ENCODE assay signal across 13 mouse cellular contexts in genomic region chr7:120960601-120961000, GRCm38 (mm10). TPM values are rescaled to one million over a fixed set of nuclear protein-coding genes. Genes with fewer than 3 reads are reported as not detected.
DNase-seq lines count a peak whose midpoint lies in the region; ATAC-seq and TF ChIP-seq lines count a peak whose summit lies in the region.
"Had no signal": no experiment of that assay in that cellular context is flagged by ENCODE, and none has a peak within 500 bp of the region (broad histone marks: within the 10 kb centered on the region; RNA-seq: fewer than 3 reads in every experiment).

No protein-coding gene starts in this region.

- no peak overlapping the region for H3K27ac ChIP-seq in kidney, adult 2 months (ENCODE audit: insufficient read depth, low read depth, low read length)
- no peak overlapping the region for H3K27ac ChIP-seq in intestine, postnatal 0 days (ENCODE audit: low read depth, low read length)
- H3K27ac ChIP-seq in forebrain, embryonic 15.5 days (replicated peaks) = no peak overlapping the region
- H3K27ac ChIP-seq: liver, embryonic 13.5 days; stomach, embryonic 15.5 days had no signal

- peaks cover 12% of the 10 kb centered on the region; the same call in 1 of the 2 replicates for H3K4me1 ChIP-seq in kidney, adult 2 months (ENCODE audit: control insufficient read depth, insufficient read depth, low read length)
- H3K4me1 ChIP-seq in intestine, postnatal 0 days (replicated peaks; ENCODE audit: control insufficient read depth, insufficient read depth, low read length) = peaks cover 4% of the 10 kb centered on the region; the same call in 1 of the 2 replicates
- H3K4me1 ChIP-seq in forebrain, embryonic 15.5 days = no peaks in the 10 kb centered on the region
- H3K4me1 ChIP-seq: stomach, embryonic 15.5 days had no signal

- no peak overlapping the region for H3K9ac ChIP-seq in intestine, postnatal 0 days (ENCODE audit: low read depth, low read length)
- no peak overlapping the region for H3K9ac ChIP-seq in forebrain, embryonic 15.5 days (replicated peaks)
- H3K9ac ChIP-seq: liver, embryonic 13.5 days; stomach, embryonic 15.5 days had no signal

- peak; percentile 30 for TF ChIP-seq CTCF in kidney, adult 2 months (conservative IDR thresholded peaks at IDR 0.05; ENCODE audit: insufficient read depth, insufficient read length, low read depth, low read length)
- peak; percentile 57 for TF ChIP-seq CTCF in intestine, postnatal 0 days (IDR thresholded peaks at IDR 0.05; ENCODE audit: low read depth)

- peaks cover 7% of the 10 kb centered on the region for H3K36me3 ChIP-seq in kidney, adult 2 months (ENCODE audit: control insufficient read depth, insufficient read depth, low read length)
- H3K36me3 ChIP-seq in intestine, postnatal 0 days (ENCODE audit: control insufficient read depth, insufficient read depth) = peaks cover 53% of the 10 kb centered on the region
- H3K36me3 ChIP-seq in forebrain, embryonic 15.5 days = peaks cover 24% of the 10 kb centered on the region

- H3K9me3 ChIP-seq in intestine, postnatal 0 days (ENCODE audit: control insufficient read depth) = no peaks in the 10 kb centered on the region
- no peaks in the 10 kb centered on the region for H3K9me3 ChIP-seq in forebrain, embryonic 15.5 days
- H3K9me3 ChIP-seq: liver, embryonic 13.5 days; megakaryocyte, embryonic 14.5 days; stomach, embryonic 15.5 days had no signal

- H3K4me2 ChIP-seq in intestine, postnatal 0 days (replicated peaks; ENCODE audit: low read depth) = no peak overlapping the region
- no peak overlapping the region for H3K4me2 ChIP-seq in forebrain, embryonic 15.5 days (replicated peaks)
- H3K4me2 ChIP-seq: liver, embryonic 13.5 days; stomach, embryonic 15.5 days had no signal

- WGBS in kidney, adult 2 months = 64% methylated on average over 6 of the region's 6 CpGs
- 57% methylated on average over 6 of the region's 6 CpGs for WGBS in intestine, postnatal 0 days
- whole genome bisulfite sequencing in forebrain, embryonic 15.5 days = 81% methylated on average over 6 of the region's 6 CpGs

- H3K4me3 ChIP-seq in kidney, adult 2 months (ENCODE audit: insufficient read depth, low read depth, low read length) = no peak overlapping the region
- no peak overlapping the region for H3K4me3 ChIP-seq in intestine, postnatal 0 days (ENCODE audit: low read depth, low read length)
- no peak overlapping the region for H3K4me3 ChIP-seq in forebrain, embryonic 15.5 days
- H3K4me3 ChIP-seq: liver, embryonic 13.5 days; megakaryocyte, embryonic 14.5 days; stomach, embryonic 15.5 days had no signal

- DNase-seq in kidney, adult 2 months = peak; percentile 38
- no peak for DNase-seq in kidney, adult 11 months
- peak; percentile 25 for DNase-seq in lung, postnatal 36 days
- no peak for DNase-seq in lung, postnatal 10 days
- peak; percentile 33 for DNase-seq in thymus, postnatal 25 days
- no peak for DNase-seq in spleen, postnatal 14 days (ENCODE audit: low spot score in 2 of 2)
- DNase-seq: heart, adult 11 months; liver, embryonic 13.5 days; right cerebral cortex, postnatal 14 days had no signal

- TF ChIP-seq POLR2A in kidney, adult 2 months (IDR thresholded peaks at IDR 0.05; ENCODE audit: low read depth, low read length) = no peak

- ATAC-seq in intestine, postnatal 0 days = peak; percentile 42; the same call in 1 of the 2 replicates
- ATAC-seq in forebrain, embryonic 15.5 days (replicated peaks) = no peak

- H3K27me3 ChIP-seq in kidney, adult 2 months (replicated peaks; ENCODE audit: control insufficient read depth, insufficient read depth, low read length) = no peaks in the 10 kb centered on the region
- H3K27me3 ChIP-seq in intestine, postnatal 0 days (replicated peaks; ENCODE audit: control insufficient read depth, insufficient read depth, low read length) = no peaks in the 10 kb centered on the region
- no peaks in the 10 kb centered on the region for H3K27me3 ChIP-seq in forebrain, embryonic 15.5 days
- H3K27me3 ChIP-seq: liver, embryonic 13.5 days; megakaryocyte, embryonic 14.5 days; stomach, embryonic 15.5 days had no signal

RNA-seq across cellular contexts. Expression of gene Cdr2, which starts 21.5 kb away (rescaled TPM):
- 28.5 and 30.8 TPM in 2 replicates for polyA plus RNA-seq in kidney, adult 2 months (2012; rRNA removed)
- 119 and 124 TPM in 2 replicates for polyA plus RNA-seq in intestine, postnatal 0 days (2015; fragmentation: Nextera tagmentation; extraction: Ambion mirVana)
- polyA plus RNA-seq in forebrain, embryonic 15.5 days (2015; fragmentation: Nextera tagmentation; extraction: Ambion mirVana) = 9.8 and 10.5 TPM in 2 replicates

RNA-seq across cellular contexts. Expression of gene Mfsd13b, which starts 21.7 kb away (rescaled TPM):
- polyA plus RNA-seq in kidney, adult 2 months (2012; rRNA removed) = 1.1 and 1.2 TPM in 2 replicates
- 1.4 and 1.5 TPM in 2 replicates for polyA plus RNA-seq in intestine, postnatal 0 days (2015; fragmentation: Nextera tagmentation; extraction: Ambion mirVana)
- polyA plus RNA-seq in forebrain, embryonic 15.5 days (2015; fragmentation: Nextera tagmentation; extraction: Ambion mirVana) = 0.28 and 0.64 TPM in 2 replicates
- polyA plus RNA-seq: liver, embryonic 13.5 days had no signal

RNA-seq across cellular contexts. Expression of gene Polr3e, which starts 43.1 kb away (rescaled TPM):
- 25.9 and 26.9 TPM in 2 replicates for polyA plus RNA-seq in kidney, adult 2 months (2012; rRNA removed)
- polyA plus RNA-seq in intestine, postnatal 0 days (2015; fragmentation: Nextera tagmentation; extraction: Ambion mirVana) = 18.3 and 19.6 TPM in 2 replicates
- polyA plus RNA-seq in forebrain, embryonic 15.5 days (2015; fragmentation: Nextera tagmentation; extraction: Ambion mirVana) = 31.6 and 31.9 TPM in 2 replicates

Comparison
In these comparisons a context has a peak if more than half of its experiments do, and no peak if none do; other contexts are left out.
1. DNase-seq: peak in kidney, adult 2 months (single experiment), lung, postnatal 36 days (single experiment) and thymus, postnatal 25 days (single experiment); none in kidney, adult 11 months (single experiment), lung, postnatal 10 days (single experiment) and spleen, postnatal 14 days (0 of 2).